Mouse (Mus musculus) layer of hippocampus, postnatal 36 days (tissue): Measurements from ENCODE around the gene C1qtnf1. TPM values are rescaled to one million over a fixed set of nuclear protein-coding genes. Genes with fewer than 3 reads are reported as not detected.

ENCODE experiments used
- DNase-seq, 2 experiments: peaks; one replicate each; pipeline ENCODE4 v3.0.0; 2022
- total RNA-seq, 2 experiments: library from RNA; stranded (reverse); gene quantifications; 2 replicates each; pipeline ENCODE4 v1.2.3; 2021

C1qtnf1 gene
- total RNA-seq, 2 experiments from 2014 or later: 2.2 to 2.7 TPM

GRCm38 (mm10) chr11:118475496-118476083, 47.6 kb downstream of the C1qtnf1 start:
- no peak for DNase-seq

GRCm38 (mm10) chr11:118476396-118477373, 48.7 kb downstream of the C1qtnf1 start, which contains the start of gene Engase:
Gene Engase (plus strand): TSS chr11:118476829.
- peak; percentile 96 for DNase-seq

- no peak for DNase-seq
Measured at GRCm38 (mm10) chr11:118479776-118480175, 51.8 kb downstream of the C1qtnf1 start.

GRCm38 (mm10) chr11:118481231-118481630, 53.2 kb downstream of the C1qtnf1 start:
- no peak for DNase-seq

GRCm38 (mm10) chr11:118481751-118482150, 53.7 kb downstream of the C1qtnf1 start:
- DNase-seq: no peak

GRCm38 (mm10) chr11:118484169-118484568, 56.2 kb downstream of the C1qtnf1 start:
- no peak for DNase-seq

GRCm38 (mm10) chr11:118485338-118485737, 57.3 kb downstream of the C1qtnf1 start:
- DNase-seq: no peak

- no peak for DNase-seq
Measured at GRCm38 (mm10) chr11:118485780-118486179, 57.8 kb downstream of the C1qtnf1 start.

GRCm38 (mm10) chr11:118486281-118486680, 58.3 kb downstream of the C1qtnf1 start:
- DNase-seq: no peak

GRCm38 (mm10) chr11:118486881-118487772, 59.1 kb downstream of the C1qtnf1 start:
- no peak for DNase-seq

- DNase-seq: no peak
Measured at GRCm38 (mm10) chr11:118488191-118488906, 60.3 kb downstream of the C1qtnf1 start.

- DNase-seq: no peak
Measured at GRCm38 (mm10) chr11:118488907-118489270, 60.9 kb downstream of the C1qtnf1 start.

GRCm38 (mm10) chr11:118490566-118491218, 62.7 kb downstream of the C1qtnf1 start:
- DNase-seq: peak; percentile 70

GRCm38 (mm10) chr11:118491230-118491629, 63.2 kb downstream of the C1qtnf1 start:
- DNase-seq: no peak

GRCm38 (mm10) chr11:118493458-118493857, 65.5 kb downstream of the C1qtnf1 start:
- DNase-seq: no peak

GRCm38 (mm10) chr11:118494001-118494737, 66.2 kb downstream of the C1qtnf1 start:
- no peak for DNase-seq

- no peak for DNase-seq
Measured at GRCm38 (mm10) chr11:118495065-118495464, 67.1 kb downstream of the C1qtnf1 start.

GRCm38 (mm10) chr11:118496066-118496689, 68.2 kb downstream of the C1qtnf1 start:
- no peak for DNase-seq
